Mouse (Mus musculus): ENCODE data around the gene Slc9a4.

- TF ChIP-seq CTCF (IDR thresholded peaks at IDR 0.05; ENCODE audit: low read depth) = no peak
- TF ChIP-seq EP300 (optimal IDR thresholded peaks at IDR 0.05) = no peak
Observed at GRCm38 (mm10) chr1:40580269-40580668, 388 bp downstream of the Slc9a4 start.
